Mouse (Mus musculus) liver, embryonic 12.5 days (tissue): ENCODE measurements around the gene Dnmt3a. TPM values are rescaled to one million over a fixed set of nuclear protein-coding genes. Genes with fewer than 3 reads are reported as not detected.

Source experiments
- ATAC-seq: fragments of 200-750 bp; cut with Nextera tagmentation; 2 replicates; pipeline ENCODE4 v1.8.0; 2017; ENCODE audit warnings: moderate number of reproducible peaks, mild to moderate bottlenecking, moderate library complexity
- H3K27ac ChIP-seq: fragments of 300-500 bp; sonication (generic); 2 replicates; pipeline ENCODE4 v1.5.1; 2016; ENCODE audit warnings: mild to moderate bottlenecking
- H3K27me3 ChIP-seq: fragments of 300-500 bp; sonication (generic); replicated peaks from 2 replicates; pipeline ENCODE4 v1.6.1; 2016; ENCODE audit warnings: mild to moderate bottlenecking, moderate library complexity
- H3K36me3 ChIP-seq: fragments of 300-500 bp; sonication (generic); 2 replicates; pipeline ENCODE4 v1.6.1; 2016; ENCODE audit warnings: mild to moderate bottlenecking, moderate library complexity
- H3K4me1 ChIP-seq: fragments of 300-500 bp; sonication (generic); 2 replicates; pipeline ENCODE4 v1.6.1; 2016
- H3K4me2 ChIP-seq: fragments of 300-500 bp; sonication (generic); 2 replicates; pipeline ENCODE4 v1.6.1; 2016; ENCODE audit warnings: mild to moderate bottlenecking, moderate library complexity
- H3K4me3 ChIP-seq: fragments of 300-500 bp; sonication (generic); 2 replicates; pipeline ENCODE4 v1.5.1; 2016; ENCODE audit warnings: mild to moderate bottlenecking, moderate library complexity
- H3K9ac ChIP-seq: fragments of 300-500 bp; sonication (generic); 2 replicates; pipeline ENCODE4 v1.6.1; 2016; ENCODE audit warnings: mild to moderate bottlenecking, moderate library complexity
- H3K9me3 ChIP-seq: fragments of 300-500 bp; sonication (generic); replicated peaks from 2 replicates; pipeline ENCODE4 v1.6.1; 2016; ENCODE audit warnings: mild to moderate bottlenecking, moderate library complexity
- WGBS: fragments of 180-500 bp; shearing (Covaris S2); methylation state at CpG from one replicate; pipeline ENCODE4 v1.1.7; 2016; ENCODE audit not compliant: insufficient replicate concordance; 5-methylcytosine and 5-hydroxymethylcytosine counted together
- polyA plus RNA-seq: library from polyadenylated mRNA; unstranded; fragments of >200 nt; fragmentation: Nextera tagmentation; extraction: Ambion mirVana; gene quantifications from 2 replicates; pipeline ENCODE4 v1.2.1, GENCODE M21; 2016

The Dnmt3a gene
- polyA plus RNA-seq, 1 experiment from 2014 or later, result 57.9 TPM

- no peak overlapping the region for H3K4me2 ChIP-seq
- peaks cover 35% of the 10 kb centered on the region for H3K36me3 ChIP-seq
- H3K9me3 ChIP-seq, result no peaks in the 10 kb centered on the region
- no peak overlapping the region for H3K9ac ChIP-seq
- no peak overlapping the region for H3K27ac ChIP-seq
- no peak for ATAC-seq
- H3K27me3 ChIP-seq, result no peaks in the 10 kb centered on the region
- H3K4me1 ChIP-seq, result peaks cover 10% of the 10 kb centered on the region; the same call in 1 of the 2 replicates
- 62% methylated on average over 7 of the region's 7 CpGs for WGBS
- no peak overlapping the region for H3K4me3 ChIP-seq
Observed at GRCm38 (mm10) chr12:3843918-3844317, 38.1 kb downstream of the Dnmt3a start.

GRCm38 (mm10) chr12:3844335-3844734 lies 38.5 kb downstream of the Dnmt3a start:
- H3K27me3 ChIP-seq, result no peaks in the 10 kb centered on the region
- H3K4me3 ChIP-seq, result no peak overlapping the region
- H3K4me2 ChIP-seq, result no peak overlapping the region
- no peak for ATAC-seq
- peaks cover 35% of the 10 kb centered on the region; the same call in 1 of the 2 replicates for H3K36me3 ChIP-seq
- H3K9me3 ChIP-seq, result no peaks in the 10 kb centered on the region
- no peak overlapping the region for H3K9ac ChIP-seq
- peaks cover 10% of the 10 kb centered on the region; the same call in 1 of the 2 replicates for H3K4me1 ChIP-seq
- H3K27ac ChIP-seq, result no peak overlapping the region
- 74% methylated on average over 5 of the region's 5 CpGs for WGBS

GRCm38 (mm10) chr12:3849481-3849880 lies 43.7 kb downstream of the Dnmt3a start:
- Histone ChIP-seq H3K9me3 (no peaks in the 10 kb centered on the region), H3K4me1 (peaks cover 12% of the 10 kb centered on the region), H3K36me3 (peaks cover 35% of the 10 kb centered on the region), H3K27me3 (no peaks in the 10 kb centered on the region), H3K9ac (no peak overlapping the region), H3K4me2 (no peak overlapping the region), H3K4me3 (no peak overlapping the region), H3K27ac (no peak overlapping the region)
- 86% methylated on average over 11 of the region's 13 CpGs for WGBS
- ATAC-seq, result no peak

- Histone ChIP-seq H3K4me3 (no peak overlapping the region), H3K9me3 (no peaks in the 10 kb centered on the region), H3K4me2 (no peak overlapping the region), H3K9ac (no peak overlapping the region), H3K27ac (no peak overlapping the region), H3K36me3 (peaks cover 31% of the 10 kb centered on the region), H3K4me1 (peaks cover 15% of the 10 kb centered on the region), H3K27me3 (no peaks in the 10 kb centered on the region)
- ATAC-seq, result no peak; the same call in 1 of the 2 replicates
- 61% methylated on average over 5 of the region's 5 CpGs for WGBS
Observed at GRCm38 (mm10) chr12:3850165-3850564, 44.4 kb downstream of the Dnmt3a start.

GRCm38 (mm10) chr12:3850731-3851130 lies 44.9 kb downstream of the Dnmt3a start:
- WGBS, result 68% methylated on average over 6 of the region's 6 CpGs
- ATAC-seq, result no peak
- H3K4me1 ChIP-seq, result peaks cover 21% of the 10 kb centered on the region

GRCm38 (mm10) chr12:3851179-3851578 lies 45.4 kb downstream of the Dnmt3a start:
- Histone ChIP-seq H3K36me3 (peaks cover 25% of the 10 kb centered on the region), H3K9ac (no peak overlapping the region), H3K4me3 (no peak overlapping the region), H3K27me3 (no peaks in the 10 kb centered on the region), H3K9me3 (no peaks in the 10 kb centered on the region), H3K27ac (no peak overlapping the region), H3K4me2 (no peak overlapping the region), H3K4me1 (peaks cover 25% of the 10 kb centered on the region)
- WGBS, result 68% methylated on average over 4 of the region's 4 CpGs
- no peak for ATAC-seq

More at GRCm38 (mm10) chr12:3850731-3851130, 44.9 kb downstream of the Dnmt3a start:
- H3K9ac ChIP-seq, result no peak overlapping the region
- no peak overlapping the region for H3K4me2 ChIP-seq
- H3K27ac ChIP-seq, result no peak overlapping the region
- H3K27me3 ChIP-seq, result no peaks in the 10 kb centered on the region
- no peak overlapping the region for H3K4me3 ChIP-seq
- H3K9me3 ChIP-seq, result no peaks in the 10 kb centered on the region
- H3K36me3 ChIP-seq, result peaks cover 25% of the 10 kb centered on the region

- H3K9ac ChIP-seq, result no peak overlapping the region
- H3K36me3 ChIP-seq, result peaks cover 29% of the 10 kb centered on the region
- no peaks in the 10 kb centered on the region for H3K27me3 ChIP-seq
- H3K9me3 ChIP-seq, result no peaks in the 10 kb centered on the region
- WGBS, result 51% methylated on average over 5 of the region's 5 CpGs
- H3K4me2 ChIP-seq, result no peak overlapping the region
- ATAC-seq, result no peak
- H3K4me1 ChIP-seq, result peaks cover 39% of the 10 kb centered on the region
- no peak overlapping the region for H3K4me3 ChIP-seq
- H3K27ac ChIP-seq, result no peak overlapping the region
Observed at GRCm38 (mm10) chr12:3852521-3852920, 46.7 kb downstream of the Dnmt3a start.

- Histone ChIP-seq H3K27me3 (no peaks in the 10 kb centered on the region), H3K36me3 (peaks cover 36% of the 10 kb centered on the region), H3K9me3 (no peaks in the 10 kb centered on the region), H3K9ac (no peak overlapping the region), H3K4me3 (no peak overlapping the region), H3K4me1 (peaks cover 51% of the 10 kb centered on the region), H3K27ac (no peak overlapping the region), H3K4me2 (no peak overlapping the region)
- 70% methylated on average over 4 of the region's 4 CpGs for WGBS
- ATAC-seq, result no peak
Observed at GRCm38 (mm10) chr12:3854419-3854818, 48.6 kb downstream of the Dnmt3a start.

GRCm38 (mm10) chr12:3855762-3856501 lies 50.1 kb downstream of the Dnmt3a start:
- Histone ChIP-seq H3K36me3 (peaks cover 21% of the 10 kb centered on the region), H3K4me1 (peaks cover 50% of the 10 kb centered on the region), H3K27me3 (no peaks in the 10 kb centered on the region), H3K4me3 (no peak overlapping the region), H3K4me2 (peak overlapping the region; percentile 18; the same call in 1 of the 2 replicates), H3K9ac (0 out of 2 replicates have a peak overlapping the region, but pooled peaks have one; percentile 17), H3K9me3 (no peaks in the 10 kb centered on the region), H3K27ac (peak overlapping the region; percentile 77)
- whole genome bisulfite sequencing, result 21% methylated on average over 7 of the region's 7 CpGs
- peak; percentile 68 for ATAC-seq

GRCm38 (mm10) chr12:3856748-3857147 lies 50.9 kb downstream of the Dnmt3a start:
- no peak for ATAC-seq
- 0 out of 2 replicates have a peak overlapping the region, but pooled peaks have one; percentile 18 for H3K4me2 ChIP-seq
- no peaks in the 10 kb centered on the region for H3K9me3 ChIP-seq
- no peak overlapping the region for H3K4me3 ChIP-seq
- H3K27me3 ChIP-seq, result no peaks in the 10 kb centered on the region
- 45% methylated on average over 2 of the region's 2 CpGs for WGBS
- peaks cover 18% of the 10 kb centered on the region for H3K36me3 ChIP-seq
- H3K9ac ChIP-seq, result no peak overlapping the region
- peaks cover 54% of the 10 kb centered on the region for H3K4me1 ChIP-seq
- peak overlapping the region; percentile 77; the same call in 1 of the 2 replicates for H3K27ac ChIP-seq

- no peak overlapping the region for H3K4me2 ChIP-seq
- H3K9me3 ChIP-seq, result no peaks in the 10 kb centered on the region
- H3K36me3 ChIP-seq, result peaks cover 20% of the 10 kb centered on the region
- no peaks in the 10 kb centered on the region for H3K27me3 ChIP-seq
- no peak overlapping the region for H3K4me3 ChIP-seq
- H3K4me1 ChIP-seq, result peaks cover 57% of the 10 kb centered on the region
- ATAC-seq, result no peak
- no peak overlapping the region for H3K9ac ChIP-seq
- no peak overlapping the region for H3K27ac ChIP-seq
- 54% methylated on average over 3 of the region's 3 CpGs for WGBS
Observed at GRCm38 (mm10) chr12:3857231-3857630, 51.4 kb downstream of the Dnmt3a start.

- no peak for ATAC-seq
- H3K9me3 ChIP-seq, result no peaks in the 10 kb centered on the region
- H3K4me2 ChIP-seq, result no peak overlapping the region
- 62% methylated on average over 9 of the region's 9 CpGs for WGBS
- no peak overlapping the region for H3K27ac ChIP-seq
- H3K36me3 ChIP-seq, result peaks cover 20% of the 10 kb centered on the region
- H3K27me3 ChIP-seq, result no peaks in the 10 kb centered on the region
- H3K4me1 ChIP-seq, result peaks cover 55% of the 10 kb centered on the region
- no peak overlapping the region for H3K9ac ChIP-seq
- H3K4me3 ChIP-seq, result no peak overlapping the region
Observed at GRCm38 (mm10) chr12:3857773-3858172, 52.0 kb downstream of the Dnmt3a start.
